Mouse (Mus musculus) MEL (cell line): ENCODE data around the gene Bphl. TPM values are rescaled to one million over a fixed set of nuclear protein-coding genes. Genes with fewer than 3 reads are reported as not detected.

ENCODE experiments used
- DNase-seq: peaks from one replicate; pipeline ENCODE4 v3.0.0; 2011; ENCODE audit warnings: low read depth, low spot score
- H3K27ac ChIP-seq: 2 replicates; pipeline ENCODE4 v1.5.1; 2012; ENCODE audit warnings: low read depth, mild to moderate bottlenecking, control low read depth, low read length, moderate library complexity; ENCODE audit not compliant: control insufficient read depth
- H3K27me3 ChIP-seq, 2 experiments: fragments of 150-350 bp in 1 of 2; sonication (generic) in 1 of 2; 2 replicates each; pipeline ENCODE4 v1.6.1; 2012; ENCODE audit warnings: low read length in 2 of 2, mild to moderate bottlenecking in 2 of 2, improper control_type of control experiment in 1 of 2, moderate library complexity in 1 of 2; ENCODE audit not compliant: insufficient read depth in 2 of 2, control insufficient read depth in 1 of 2
- H3K36me3 ChIP-seq, 2 experiments: 2 replicates each; pipeline ENCODE4 v1.6.1; 2012 to 2014; ENCODE audit warnings: low read length in 2 of 2, improper control_type of control experiment in 1 of 2, inconsistent platforms in 1 of 2, mild to moderate bottlenecking in 1 of 2; ENCODE audit not compliant: insufficient read depth in 2 of 2, control insufficient read depth in 1 of 2
- H3K4me1 ChIP-seq, 2 experiments: fragments of 150-350 bp in 1 of 2; sonication (generic) in 1 of 2; 2 replicates each; pipeline ENCODE4 v1.6.1; 2012; ENCODE audit warnings: low read length in 2 of 2, improper control_type of control experiment in 1 of 2, mild to moderate bottlenecking in 1 of 2; ENCODE audit not compliant: insufficient read depth in 2 of 2, control insufficient read depth in 1 of 2
- H3K4me3 ChIP-seq, 2 experiments: fragments of 150-350 bp in 1 of 2; sonication (generic) in 1 of 2; 2 replicates each; pipeline ENCODE4 v1.5.1; 2012; ENCODE audit warnings: low read depth in 2 of 2, low read length in 2 of 2, mild to moderate bottlenecking in 2 of 2, moderate library complexity in 2 of 2, control low read depth in 1 of 2, improper control_type of control experiment in 1 of 2; ENCODE audit not compliant: control insufficient read depth in 1 of 2, insufficient read depth in 1 of 2
- H3K79me2 ChIP-seq: 2 replicates; pipeline ENCODE4 v1.6.1; 2012; ENCODE audit warnings: mild to moderate bottlenecking, low read length, moderate library complexity; ENCODE audit not compliant: control insufficient read depth, poor library complexity, insufficient read depth
- H3K9ac ChIP-seq: 2 replicates; pipeline ENCODE4 v1.6.1; 2012; ENCODE audit warnings: low read depth, mild to moderate bottlenecking, control low read depth, low read length, moderate library complexity; ENCODE audit not compliant: control insufficient read depth, poor library complexity, severe bottlenecking
- H3K9me3 ChIP-seq: fragments of 150-350 bp; sonication (generic); replicated peaks from 2 replicates; pipeline ENCODE4 v1.6.1; 2012; ENCODE audit warnings: mild to moderate bottlenecking, low read length, improper control_type of control experiment, moderate library complexity; ENCODE audit not compliant: insufficient read depth
- BHLHE40 ChIP-seq: IDR thresholded peaks from 2 replicates; pipeline ENCODE4 v1.6.1; 2012; ENCODE audit warnings: low read depth, mild to moderate bottlenecking, inconsistent platforms, low read length, improper control_type of control experiment, borderline replicate concordance
- CHD2 ChIP-seq: IDR thresholded peaks from 2 replicates; pipeline ENCODE4 v1.6.1; 2011; ENCODE audit warnings: low read length, improper control_type of control experiment
- E2F4 ChIP-seq: IDR thresholded peaks from 2 replicates; pipeline ENCODE4 v1.6.1; 2011; ENCODE audit warnings: low read depth, low read length, improper control_type of control experiment, borderline replicate concordance
- ELF1 ChIP-seq: IDR thresholded peaks from 2 replicates; pipeline ENCODE4 v1.6.1; 2014; ENCODE audit warnings: low read depth, mild to moderate bottlenecking, inconsistent platforms, low read length, improper control_type of control experiment, moderate library complexity
- KAT2A ChIP-seq: conservative IDR thresholded peaks from 2 replicates; pipeline ENCODE4 v1.6.1; 2012; ENCODE audit warnings: low read depth, low read length, improper control_type of control experiment, inconsistent platforms
- MAFK ChIP-seq: IDR thresholded peaks from 2 replicates; pipeline ENCODE4 v1.6.1; 2011; ENCODE audit warnings: low read depth, mild to moderate bottlenecking, low read length, improper control_type of control experiment, borderline replicate concordance
- MEF2A ChIP-seq: IDR thresholded peaks from 2 replicates; pipeline ENCODE4 v1.6.1; 2014; ENCODE audit warnings: low read depth, mild to moderate bottlenecking, inconsistent platforms, low read length, improper control_type of control experiment; ENCODE audit not compliant: poor library complexity, insufficient replicate concordance, severe bottlenecking; ENCODE audit errors: extremely low read depth
- POLR2A ChIP-seq, 2 experiments: IDR thresholded peaks; 2 replicates each; pipeline ENCODE4 v1.6.1; 2011 to 2012; ENCODE audit warnings: low read length in 2 of 2, mild to moderate bottlenecking in 2 of 2, control low read depth in 1 of 2, improper control_type of control experiment in 1 of 2, low read depth in 1 of 2, moderate library complexity in 1 of 2; ENCODE audit not compliant: control insufficient read depth in 1 of 2, insufficient read depth in 1 of 2, poor library complexity in 1 of 2
- POLR2AphosphoS5 ChIP-seq: IDR thresholded peaks from 2 replicates; pipeline ENCODE4 v1.6.1; 2012; ENCODE audit warnings: low read depth, borderline replicate concordance, mild to moderate bottlenecking, inconsistent platforms, low read length, moderate library complexity, mixed read lengths
- RCOR1 ChIP-seq: IDR thresholded peaks from 2 replicates; pipeline ENCODE4 v1.6.1; 2012; ENCODE audit warnings: low read depth, mild to moderate bottlenecking, inconsistent platforms, low read length, improper control_type of control experiment
- SIN3A ChIP-seq: IDR thresholded peaks from 2 replicates; pipeline ENCODE4 v1.6.1; 2012; ENCODE audit warnings: low read length, improper control_type of control experiment, inconsistent platforms
- SMC3 ChIP-seq: IDR thresholded peaks from 2 replicates; pipeline ENCODE4 v1.6.1; 2011; ENCODE audit warnings: low read depth, low read length, improper control_type of control experiment
- UBTF ChIP-seq: IDR thresholded peaks from 2 replicates; pipeline ENCODE4 v1.6.1; 2012; ENCODE audit warnings: low read depth, mild to moderate bottlenecking, inconsistent platforms, low read length, improper control_type of control experiment, moderate library complexity, borderline replicate concordance; ENCODE audit not compliant: insufficient read depth
- USF2 ChIP-seq, 2 experiments: IDR thresholded peaks; 2 replicates each; pipeline ENCODE4 v1.6.1; 2011 to 2012; ENCODE audit warnings: improper control_type of control experiment in 2 of 2, low read length in 2 of 2, borderline replicate concordance in 1 of 2, inconsistent platforms in 1 of 2, low read depth in 1 of 2, mild to moderate bottlenecking in 1 of 2; ENCODE audit not compliant: insufficient read depth in 1 of 2
- ZC3H11A ChIP-seq: IDR thresholded peaks from 2 replicates; pipeline ENCODE4 v1.6.1; 2012; ENCODE audit warnings: low read depth, mild to moderate bottlenecking, inconsistent platforms, low read length, improper control_type of control experiment
- ZKSCAN1 ChIP-seq: IDR thresholded peaks from 2 replicates; pipeline ENCODE4 v1.6.1; 2012; ENCODE audit warnings: low read depth, mild to moderate bottlenecking, inconsistent platforms, low read length, improper control_type of control experiment, moderate library complexity
- polyA plus RNA-seq, 2 experiments: library from polyadenylated mRNA; stranded (reverse) in 1 of 2; unstranded in 1 of 2; fragments of >175 nt in 1 of 2; fragments of >200 nt in 1 of 2; gene quantifications; 2 replicates each; pipeline versions ENCODE4 v1.2.1 to v1.2.4; 2012; ENCODE audit warnings: low replicate concordance in 2 of 2, low read depth in 1 of 2; ENCODE audit not compliant: insufficient read length in 2 of 2, insufficient read depth in 1 of 2, missing spikeins in 1 of 2
- total RNA-seq: library from RNA; depleted of rRNA; stranded (reverse); fragments of 300-350 nt; gene quantifications from 2 replicates; pipeline ENCODE4 v1.2.3, GENCODE M21; 2012

Gene Bphl
- total and polyA plus RNA-seq, 3 experiments: 6.5 to 7.7 TPM; not detected in 1

- H3K9me3 ChIP-seq: no peaks in the 10 kb centered on the region
- peaks cover 0 to 5% of the 10 kb centered on the region in 2 experiments; a peak in 2 of 4 replicates for H3K4me1 ChIP-seq
- DNase-seq: no peak
- no peak overlapping the region for H3K4me3 ChIP-seq
- no peaks in the 10 kb centered on the region for H3K79me2 ChIP-seq
- no peak for TF ChIP-seq USF2 (IDR thresholded peaks at IDR 0.05; ENCODE audit: borderline replicate concordance in 1 of 2, insufficient read depth in 1 of 2, low read depth in 1 of 2, low read length in 2 of 2)
- no peak for TF ChIP-seq POLR2A (IDR thresholded peaks at IDR 0.05; ENCODE audit: control insufficient read depth in 1 of 2, insufficient read depth in 1 of 2, low read depth in 1 of 2, low read length in 2 of 2, poor library complexity in 1 of 2)
- no peak for TF ChIP-seq MAFK
- no peak for TF ChIP-seq BHLHE40
- TF ChIP-seq RCOR1: no peak
- no peak for TF ChIP-seq CHD2
- no peak for TF ChIP-seq SMC3
- TF ChIP-seq KAT2A: no peak
- no peak for TF ChIP-seq E2F4
- TF ChIP-seq UBTF: no peak
- TF ChIP-seq MEF2A: no peak
- TF ChIP-seq ELF1: no peak
- TF ChIP-seq ZC3H11A: no peak
- no peak for TF ChIP-seq SIN3A
- TF ChIP-seq ZKSCAN1: no peak
- no peak overlapping the region for H3K9ac ChIP-seq
- no peak overlapping the region for H3K27ac ChIP-seq
- peaks cover 0 to 5% of the 10 kb centered on the region in 2 experiments; a peak in 2 of 4 replicates for H3K36me3 ChIP-seq
- no peaks in the 10 kb centered on the region for H3K27me3 ChIP-seq
Observed at GRCm38 (mm10) chr13:34053673-34054282, 16.4 kb downstream of the Bphl start.

- H3K27ac ChIP-seq: no peak overlapping the region
Observed at GRCm38 (mm10) chr13:34054391-34054790, 17.0 kb downstream of the Bphl start.

More at GRCm38 (mm10) chr13:34054391-34054790, 17.0 kb downstream of the Bphl start:
- H3K4me1 ChIP-seq: peaks cover 0 to 5% of the 10 kb centered on the region in 2 experiments; a peak in 2 of 4 replicates
- H3K36me3 ChIP-seq: peaks cover 0 to 5% of the 10 kb centered on the region in 2 experiments; a peak in 2 of 4 replicates
- TF ChIP-seq POLR2AphosphoS5 (no peak), E2F4 (no peak)
- no peak overlapping the region for H3K9ac ChIP-seq
- DNase-seq: no peak
- no peaks in the 10 kb centered on the region for H3K79me2 ChIP-seq
- H3K9me3 ChIP-seq: no peaks in the 10 kb centered on the region
- no peaks in the 10 kb centered on the region for H3K27me3 ChIP-seq
- H3K4me3 ChIP-seq: no peak overlapping the region
